Mouse (Mus musculus) retina, postnatal 1 day (tissue): ENCODE results near the gene Ptprj.
"Not testable (repeated sequence)": the region's sequence is repeated elsewhere in the genome, so short reads cannot be mapped to it uniquely, and the experiment has no call there.

ENCODE experiments used
- DNase-seq: peaks from one replicate; pipeline ENCODE4 v3.0.0-alpha.2; 2012

The Ptprj gene

GRCm38 (mm10) chr2:90577451-90578279, 2.8 kb downstream of the Ptprj start:
- DNase-seq = no peak

- DNase-seq = no peak
These were observed 3.5 kb downstream of the Ptprj start for GRCm38 (mm10) chr2:90576936-90577335.

GRCm38 (mm10) chr2:90576411-90576810, 4.0 kb downstream of the Ptprj start:
- no peak for DNase-seq

GRCm38 (mm10) chr2:90575713-90576112, 4.7 kb downstream of the Ptprj start:
- DNase-seq = no peak

- DNase-seq = no peak
These were observed 5.3 kb downstream of the Ptprj start for GRCm38 (mm10) chr2:90575116-90575515.

GRCm38 (mm10) chr2:90574536-90574935, 5.9 kb downstream of the Ptprj start:
- DNase-seq = no peak

GRCm38 (mm10) chr2:90573640-90574526, 6.6 kb downstream of the Ptprj start:
- DNase-seq = no peak

GRCm38 (mm10) chr2:90572126-90572525, 8.3 kb downstream of the Ptprj start:
- DNase-seq = no peak

GRCm38 (mm10) chr2:90571399-90571798, 9.0 kb downstream of the Ptprj start:
- not testable (repeated sequence) for DNase-seq

- no peak for DNase-seq
These were observed 9.6 kb downstream of the Ptprj start for GRCm38 (mm10) chr2:90570871-90571270.

GRCm38 (mm10) chr2:90570216-90570615, 10.2 kb downstream of the Ptprj start:
- no peak for DNase-seq

GRCm38 (mm10) chr2:90568961-90569481, 11.4 kb downstream of the Ptprj start:
- no peak for DNase-seq

GRCm38 (mm10) chr2:90568091-90568490, 12.4 kb downstream of the Ptprj start:
- DNase-seq = no peak

GRCm38 (mm10) chr2:90566773-90567528, 13.5 kb downstream of the Ptprj start:
- DNase-seq = no peak

GRCm38 (mm10) chr2:90566046-90566445, 14.4 kb downstream of the Ptprj start:
- DNase-seq = no peak

- DNase-seq = no peak
These were observed 15.1 kb downstream of the Ptprj start for GRCm38 (mm10) chr2:90565192-90565929.

GRCm38 (mm10) chr2:90564552-90564951, 15.9 kb downstream of the Ptprj start:
- no peak for DNase-seq

GRCm38 (mm10) chr2:90563171-90563570, 17.3 kb downstream of the Ptprj start:
- DNase-seq = no peak

- no peak for DNase-seq
These were observed 18.2 kb downstream of the Ptprj start for GRCm38 (mm10) chr2:90562126-90562670.

GRCm38 (mm10) chr2:90560197-90560843, 20.1 kb downstream of the Ptprj start:
- DNase-seq = no peak

- DNase-seq = no peak
These were observed 20.7 kb downstream of the Ptprj start for GRCm38 (mm10) chr2:90559688-90560196.
